Mouse (Mus musculus): ENCODE measurements at regions not wholly inside any gene's neighbourhood (a gene's known extent, or its start where the extent isn't known, plus 50 kb on each side); places are given as distances from the start of the nearest gene placed in this dataset.

GRCm38 (mm10) chr3:39494363-39494762 lies 607.6 kb downstream of the Fat4 start:
- Histone ChIP-seq H3K27me3 (ENCODE audit: control insufficient read depth, insufficient read depth, insufficient read length) (no peaks in the 10 kb centered on the region), H3K4me2 (ENCODE audit: low read depth) (no peak overlapping the region), H3K4me3 (no peak overlapping the region), H3ac (ENCODE audit: control insufficient read depth, insufficient read length) (no peak overlapping the region), H3K79me2 (ENCODE audit: control insufficient read depth, insufficient read depth) (no peaks in the 10 kb centered on the region), H3K36me3 (ENCODE audit: control insufficient read depth, insufficient read depth) (no peaks in the 10 kb centered on the region)
- TF ChIP-seq MYOG (IDR thresholded peaks at IDR 0.05; ENCODE audit: control insufficient read depth in 1 of 3, insufficient read depth in 1 of 3, insufficient read length in 2 of 3, low read depth in 2 of 3) = no peak
- TF ChIP-seq TCF12 (IDR thresholded peaks at IDR 0.05; ENCODE audit: insufficient read depth, poor library complexity, severe bottlenecking) = no peak
- TF ChIP-seq REST (IDR thresholded peaks at IDR 0.05; ENCODE audit: insufficient read depth, insufficient read length) = no peak
- no peak for TF ChIP-seq USF1 (IDR thresholded peaks at IDR 0.05; ENCODE audit: low read depth)
- TF ChIP-seq MAX (IDR thresholded peaks at IDR 0.05; ENCODE audit: low read depth) = no peak
- no peak for TF ChIP-seq POLR2AphosphoS2 (IDR thresholded peaks at IDR 0.05; ENCODE audit: insufficient read length, low read depth)
- no peak for TF ChIP-seq MYOD1 (IDR thresholded peaks at IDR 0.05; ENCODE audit: control insufficient read depth in 1 of 3, insufficient read length in 2 of 3, low read depth in 2 of 3)
- no peak for TF ChIP-seq TCF3 (IDR thresholded peaks at IDR 0.05; ENCODE audit: insufficient read length, low read depth)
- TF ChIP-seq E2F4 (IDR thresholded peaks at IDR 0.05; ENCODE audit: insufficient read depth) = no peak
- no peak for TF ChIP-seq SRF (IDR thresholded peaks at IDR 0.05; ENCODE audit: control insufficient read depth, insufficient read length, low read depth)
- no peak for TF ChIP-seq CEBPB (IDR thresholded peaks at IDR 0.05; ENCODE audit: insufficient read depth, poor library complexity, severe bottlenecking)
- TF ChIP-seq POLR2A (IDR thresholded peaks at IDR 0.05; ENCODE audit: insufficient read length, low read depth) = no peak

GRCm38 (mm10) chr3:39528087-39528486 lies 641.3 kb downstream of the Fat4 start:
- no peak overlapping the region for H3K4me2 ChIP-seq (ENCODE audit: low read depth)
- H3K79me2 ChIP-seq (ENCODE audit: control insufficient read depth, insufficient read depth) = no peaks in the 10 kb centered on the region
- no peaks in the 10 kb centered on the region for H3K27me3 ChIP-seq (ENCODE audit: control insufficient read depth, insufficient read depth, insufficient read length)
- H3ac ChIP-seq (ENCODE audit: control insufficient read depth, insufficient read length) = no peak overlapping the region
- no peak for TF ChIP-seq POLR2A (IDR thresholded peaks at IDR 0.05; ENCODE audit: insufficient read length, low read depth)
- TF ChIP-seq SRF (IDR thresholded peaks at IDR 0.05; ENCODE audit: control insufficient read depth, insufficient read length, low read depth) = no peak
- TF ChIP-seq TCF12 (IDR thresholded peaks at IDR 0.05; ENCODE audit: insufficient read depth, poor library complexity, severe bottlenecking) = no peak
- no peak for TF ChIP-seq MYOG (IDR thresholded peaks at IDR 0.05; ENCODE audit: control insufficient read depth in 1 of 3, insufficient read depth in 1 of 3, insufficient read length in 2 of 3, low read depth in 2 of 3)
- no peak for TF ChIP-seq MAX (IDR thresholded peaks at IDR 0.05; ENCODE audit: low read depth)
- no peak for TF ChIP-seq TCF3 (IDR thresholded peaks at IDR 0.05; ENCODE audit: insufficient read length, low read depth)
- H3K36me3 ChIP-seq (ENCODE audit: control insufficient read depth, insufficient read depth) = no peaks in the 10 kb centered on the region
- no peak overlapping the region for H3K4me3 ChIP-seq

- no peaks in the 10 kb centered on the region for H3K27me3 ChIP-seq (ENCODE audit: control insufficient read depth, insufficient read depth, insufficient read length)
Observed at GRCm38 (mm10) chr3:39537515-39537914, 650.8 kb downstream of the Fat4 start.

DNA sequence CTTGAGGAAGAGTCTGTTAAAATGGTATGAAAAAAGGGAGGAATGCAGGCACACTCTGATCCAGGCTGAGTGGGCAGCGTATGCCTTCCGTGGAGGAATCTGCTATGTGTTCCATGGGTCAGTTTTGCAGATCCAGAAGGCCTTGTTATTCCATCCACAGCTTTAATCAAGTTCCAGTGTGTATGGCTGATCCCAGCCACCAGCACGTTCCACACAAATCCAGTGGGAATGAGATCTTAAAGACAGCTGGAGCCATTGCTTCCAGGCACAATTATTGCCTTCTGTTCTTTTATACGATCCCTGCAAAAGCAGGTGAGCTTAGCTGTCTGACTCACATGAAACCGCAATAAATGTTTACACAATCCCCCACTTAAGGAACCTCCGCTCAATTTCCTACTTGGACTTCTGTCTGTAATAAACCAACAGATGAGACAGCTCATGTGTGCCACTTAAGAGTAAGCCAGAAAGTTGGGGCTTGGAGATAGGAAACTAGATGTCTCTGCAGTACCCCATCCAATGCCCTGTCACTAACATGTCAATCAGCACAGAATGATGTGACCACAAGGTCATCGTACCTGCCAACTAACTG lies 653.9 kb downstream of the Fat4 start:
- H3ac ChIP-seq (ENCODE audit: control insufficient read depth, insufficient read length) = no peak overlapping the region
- H3K79me2 ChIP-seq (ENCODE audit: control insufficient read depth, insufficient read depth) = no peaks in the 10 kb centered on the region
- no peak overlapping the region for H3K4me3 ChIP-seq
- no peaks in the 10 kb centered on the region for H3K36me3 ChIP-seq (ENCODE audit: control insufficient read depth, insufficient read depth)
- no peaks in the 10 kb centered on the region for H3K27me3 ChIP-seq (ENCODE audit: control insufficient read depth, insufficient read depth, insufficient read length)
- no peak overlapping the region for H3K4me2 ChIP-seq (ENCODE audit: low read depth)
- TF ChIP-seq MYOD1 (IDR thresholded peaks at IDR 0.05; ENCODE audit: control insufficient read depth in 1 of 3, insufficient read length in 2 of 3, low read depth in 2 of 3) (no peak), POLR2AphosphoS2 (IDR thresholded peaks at IDR 0.05; ENCODE audit: insufficient read length, low read depth) (no peak), REST (IDR thresholded peaks at IDR 0.05; ENCODE audit: insufficient read depth, insufficient read length) (no peak), USF1 (IDR thresholded peaks at IDR 0.05; ENCODE audit: low read depth) (no peak), POLR2A (IDR thresholded peaks at IDR 0.05; ENCODE audit: insufficient read length, low read depth) (no peak), MAX (IDR thresholded peaks at IDR 0.05; ENCODE audit: low read depth) (no peak), TCF12 (IDR thresholded peaks at IDR 0.05; ENCODE audit: insufficient read depth, poor library complexity, severe bottlenecking) (no peak), E2F4 (IDR thresholded peaks at IDR 0.05; ENCODE audit: insufficient read depth) (no peak), MYOG (IDR thresholded peaks at IDR 0.05; ENCODE audit: control insufficient read depth in 1 of 3, insufficient read depth in 1 of 3, insufficient read length in 2 of 3, low read depth in 2 of 3) (no peak), SRF (IDR thresholded peaks at IDR 0.05; ENCODE audit: control insufficient read depth, insufficient read length, low read depth) (no peak), CEBPB (IDR thresholded peaks at IDR 0.05; ENCODE audit: insufficient read depth, poor library complexity, severe bottlenecking) (no peak), TCF3 (IDR thresholded peaks at IDR 0.05; ENCODE audit: insufficient read length, low read depth) (no peak)

More at GRCm38 (mm10) chr3:39537515-39537914, 650.8 kb downstream of the Fat4 start:
- H3K36me3 ChIP-seq (ENCODE audit: control insufficient read depth, insufficient read depth) = no peaks in the 10 kb centered on the region
- H3K4me3 ChIP-seq = no peak overlapping the region
- no peaks in the 10 kb centered on the region for H3K79me2 ChIP-seq (ENCODE audit: control insufficient read depth, insufficient read depth)
- no peak overlapping the region for H3ac ChIP-seq (ENCODE audit: control insufficient read depth, insufficient read length)
- TF ChIP-seq POLR2AphosphoS2 (IDR thresholded peaks at IDR 0.05; ENCODE audit: insufficient read length, low read depth) (no peak), TCF3 (IDR thresholded peaks at IDR 0.05; ENCODE audit: insufficient read length, low read depth) (no peak), TCF12 (IDR thresholded peaks at IDR 0.05; ENCODE audit: insufficient read depth, poor library complexity, severe bottlenecking) (no peak), MYOG (IDR thresholded peaks at IDR 0.05; ENCODE audit: control insufficient read depth in 1 of 3, insufficient read depth in 1 of 3, insufficient read length in 2 of 3, low read depth in 2 of 3) (no peak), E2F4 (IDR thresholded peaks at IDR 0.05; ENCODE audit: insufficient read depth) (no peak), REST (IDR thresholded peaks at IDR 0.05; ENCODE audit: insufficient read depth, insufficient read length) (no peak), SRF (IDR thresholded peaks at IDR 0.05; ENCODE audit: control insufficient read depth, insufficient read length, low read depth) (no peak), MYOD1 (IDR thresholded peaks at IDR 0.05; ENCODE audit: control insufficient read depth in 1 of 3, insufficient read length in 2 of 3, low read depth in 2 of 3) (no peak), MAX (IDR thresholded peaks at IDR 0.05; ENCODE audit: low read depth) (no peak), USF1 (IDR thresholded peaks at IDR 0.05; ENCODE audit: low read depth) (no peak), CEBPB (IDR thresholded peaks at IDR 0.05; ENCODE audit: insufficient read depth, poor library complexity, severe bottlenecking) (no peak)
- H3K4me2 ChIP-seq (ENCODE audit: low read depth) = no peak overlapping the region

Measured in myocyte (in vitro differentiated cells).